Mouse (Mus musculus) heart, embryonic 10.5 days (tissue): ENCODE measurements around the gene Cacnb1. TPM values are rescaled to one million over a fixed set of nuclear protein-coding genes. Genes with fewer than 3 reads are reported as not detected.
A peak's percentile ranks its signal among the peaks of the same experiment; 100 is the strongest.

ENCODE experiments used
- DNase-seq: peaks from one replicate; pipeline ENCODE4 v3.0.0-alpha.2; 2017; ENCODE audit warnings: low spot score
- H3K27ac ChIP-seq: fragments of 300-500 bp; sonication (generic); 2 replicates; pipeline ENCODE4 v1.5.1; 2016; ENCODE audit warnings: mild to moderate bottlenecking
- H3K27me3 ChIP-seq: fragments of 300-500 bp; sonication (generic); 2 replicates; pipeline ENCODE4 v1.6.1; 2016; ENCODE audit warnings: mild to moderate bottlenecking; ENCODE audit not compliant: poor library complexity, insufficient read depth, severe bottlenecking
- H3K36me3 ChIP-seq: fragments of 300-500 bp; sonication (generic); 2 replicates; pipeline ENCODE4 v1.6.1; 2016; ENCODE audit warnings: mild to moderate bottlenecking, moderate library complexity
- H3K4me1 ChIP-seq: fragments of 300-500 bp; sonication (generic); 2 replicates; pipeline ENCODE4 v1.6.1; 2016; ENCODE audit warnings: mild to moderate bottlenecking
- H3K4me3 ChIP-seq: fragments of 300-500 bp; sonication (generic); 2 replicates; pipeline ENCODE4 v1.5.1; 2016; ENCODE audit warnings: mild to moderate bottlenecking, moderate library complexity
- H3K9me3 ChIP-seq: fragments of 300-500 bp; sonication (generic); 2 replicates; pipeline ENCODE4 v1.6.1; 2016; ENCODE audit warnings: mild to moderate bottlenecking, moderate library complexity
- WGBS: fragments of 180-500 bp; shearing (Covaris S2); methylation state at CpG from one replicate; pipeline ENCODE4 v1.1.7; 2016; 5-methylcytosine and 5-hydroxymethylcytosine counted together
- polyA plus RNA-seq: library from polyadenylated mRNA; unstranded; fragments of >200 nt; fragmentation: Nextera tagmentation; extraction: Ambion mirVana; gene quantifications from 2 replicates; pipeline ENCODE4 v1.2.1, GENCODE M21; 2016

Gene Cacnb1
- 4.6 and 5.3 TPM in 2 replicates for polyA plus RNA-seq

- 1% methylated on average over 37 of the region's 52 CpGs for WGBS
Measured at GRCm38 (mm10) chr11:98022555-98023371, at the start of gene Cacnb1. TSS of gene Cacnb1 (minus strand) at chr11:98023034.

GRCm38 (mm10) chr11:98067255-98067654 is 44.4 kb upstream of the Cacnb1 start:
- Histone ChIP-seq H3K4me1 (no peaks in the 10 kb centered on the region), H3K9me3 (no peaks in the 10 kb centered on the region), H3K27me3 (no peaks in the 10 kb centered on the region), H3K27ac (no peak overlapping the region), H3K36me3 (no peaks in the 10 kb centered on the region), H3K4me3 (no peak overlapping the region)
- DNase-seq = no peak
- 85% methylated on average over 21 of the region's 21 CpGs for WGBS

More at GRCm38 (mm10) chr11:98022555-98023371, at the start of gene Cacnb1:
- H3K36me3 ChIP-seq = no peaks in the 10 kb centered on the region
- H3K4me1 ChIP-seq = peaks cover 51% of the 10 kb centered on the region
- H3K4me3 ChIP-seq = peak within 1 kb of the TSS; percentile 76
- H3K9me3 ChIP-seq = no peaks in the 10 kb centered on the region
- H3K27ac ChIP-seq = peak within 1 kb of the TSS; percentile 89
- DNase-seq = peak; percentile 87
- peaks cover 21% of the 10 kb centered on the region for H3K27me3 ChIP-seq

- Histone ChIP-seq H3K9me3 (no peaks in the 10 kb centered on the region), H3K27ac (no peak overlapping the region), H3K36me3 (no peaks in the 10 kb centered on the region), H3K4me1 (no peaks in the 10 kb centered on the region), H3K27me3 (no peaks in the 10 kb centered on the region), H3K4me3 (no peak overlapping the region)
- 83% methylated on average over 12 of the region's 12 CpGs for WGBS
- no peak for DNase-seq
Measured at GRCm38 (mm10) chr11:98066201-98066600, 43.4 kb upstream of the Cacnb1 start.

GRCm38 (mm10) chr11:98061904-98062562 is 39.2 kb upstream of the Cacnb1 start:
- no peak for DNase-seq
- Histone ChIP-seq H3K4me1 (peaks cover 14% of the 10 kb centered on the region), H3K27ac (no peak overlapping the region), H3K9me3 (no peaks in the 10 kb centered on the region), H3K36me3 (no peaks in the 10 kb centered on the region), H3K27me3 (peaks cover 17% of the 10 kb centered on the region; the same call in 1 of the 2 replicates), H3K4me3 (no peak overlapping the region)
- WGBS = 54% methylated on average over 6 of the region's 6 CpGs

GRCm38 (mm10) chr11:98061441-98061840 is 38.6 kb upstream of the Cacnb1 start:
- Histone ChIP-seq H3K36me3 (no peaks in the 10 kb centered on the region), H3K27ac (no peak overlapping the region), H3K4me3 (no peak overlapping the region), H3K27me3 (peaks cover 17% of the 10 kb centered on the region; the same call in 1 of the 2 replicates), H3K4me1 (peaks cover 15% of the 10 kb centered on the region), H3K9me3 (no peaks in the 10 kb centered on the region)
- WGBS = 59% methylated on average over 3 of the region's 3 CpGs
- no peak for DNase-seq

GRCm38 (mm10) chr11:98060104-98060692 is 37.4 kb upstream of the Cacnb1 start:
- no peaks in the 10 kb centered on the region for H3K36me3 ChIP-seq
- H3K9me3 ChIP-seq = no peaks in the 10 kb centered on the region
- 65% methylated on average over 5 of the region's 5 CpGs for WGBS
- H3K4me3 ChIP-seq = no peak overlapping the region
- peaks cover 25% of the 10 kb centered on the region for H3K27me3 ChIP-seq
- H3K4me1 ChIP-seq = peaks cover 15% of the 10 kb centered on the region
- DNase-seq = no peak
- no peak overlapping the region for H3K27ac ChIP-seq

GRCm38 (mm10) chr11:98059662-98060061 is 36.8 kb upstream of the Cacnb1 start:
- no peak for DNase-seq
- Histone ChIP-seq H3K27me3 (peaks cover 30% of the 10 kb centered on the region), H3K4me1 (peaks cover 15% of the 10 kb centered on the region), H3K27ac (no peak overlapping the region), H3K4me3 (no peak overlapping the region), H3K9me3 (no peaks in the 10 kb centered on the region), H3K36me3 (no peaks in the 10 kb centered on the region)
- 73% methylated on average over 7 of the region's 7 CpGs for WGBS

- WGBS = 78% methylated on average over 5 of the region's 5 CpGs
- Histone ChIP-seq H3K27ac (no peak overlapping the region), H3K9me3 (no peaks in the 10 kb centered on the region), H3K36me3 (no peaks in the 10 kb centered on the region), H3K4me3 (no peak overlapping the region), H3K27me3 (peaks cover 47% of the 10 kb centered on the region), H3K4me1 (peaks cover 19% of the 10 kb centered on the region)
- DNase-seq = no peak
Measured at GRCm38 (mm10) chr11:98057998-98058397, 35.2 kb upstream of the Cacnb1 start.

GRCm38 (mm10) chr11:98057466-98057865 is 34.6 kb upstream of the Cacnb1 start:
- Histone ChIP-seq H3K4me3 (peak overlapping the region; percentile 27; the same call in 1 of the 2 replicates), H3K27ac (peak overlapping the region; percentile 43; the same call in 1 of the 2 replicates), H3K9me3 (no peaks in the 10 kb centered on the region), H3K4me1 (peaks cover 24% of the 10 kb centered on the region), H3K27me3 (peaks cover 52% of the 10 kb centered on the region), H3K36me3 (no peaks in the 10 kb centered on the region)
- no peak for DNase-seq
- WGBS = 23% methylated on average over 9 of the region's 9 CpGs

GRCm38 (mm10) chr11:98052989-98053834 is 30.4 kb upstream of the Cacnb1 start, which contains the start of gene Stac2:
TSS of gene Stac2 (minus strand) at chr11:98053462.
- peaks cover 43% of the 10 kb centered on the region for H3K4me1 ChIP-seq
- WGBS = 2% methylated on average over 45 of the region's 48 CpGs
- H3K27ac ChIP-seq = peak within 1 kb of the TSS; percentile 76
- peak within 1 kb of the TSS; percentile 63 for H3K4me3 ChIP-seq
- H3K36me3 ChIP-seq = no peaks in the 10 kb centered on the region
- H3K9me3 ChIP-seq = no peaks in the 10 kb centered on the region
- DNase-seq = peak; percentile 89
- H3K27me3 ChIP-seq = peaks cover 78% of the 10 kb centered on the region

GRCm38 (mm10) chr11:98052129-98052988 is 29.5 kb upstream of the Cacnb1 start:
- H3K4me3 ChIP-seq = peak overlapping the region; percentile 63
- no peaks in the 10 kb centered on the region for H3K36me3 ChIP-seq
- H3K27ac ChIP-seq = peak overlapping the region; percentile 76
- peaks cover 38% of the 10 kb centered on the region for H3K4me1 ChIP-seq
- under 1% methylated on average over 81 of the region's 83 CpGs for WGBS
- DNase-seq = no peak
- peaks cover 85% of the 10 kb centered on the region for H3K27me3 ChIP-seq
- no peaks in the 10 kb centered on the region for H3K9me3 ChIP-seq
